27 mouse cellular contexts compared by ENCODE assay signal in the genomic region with DNA sequence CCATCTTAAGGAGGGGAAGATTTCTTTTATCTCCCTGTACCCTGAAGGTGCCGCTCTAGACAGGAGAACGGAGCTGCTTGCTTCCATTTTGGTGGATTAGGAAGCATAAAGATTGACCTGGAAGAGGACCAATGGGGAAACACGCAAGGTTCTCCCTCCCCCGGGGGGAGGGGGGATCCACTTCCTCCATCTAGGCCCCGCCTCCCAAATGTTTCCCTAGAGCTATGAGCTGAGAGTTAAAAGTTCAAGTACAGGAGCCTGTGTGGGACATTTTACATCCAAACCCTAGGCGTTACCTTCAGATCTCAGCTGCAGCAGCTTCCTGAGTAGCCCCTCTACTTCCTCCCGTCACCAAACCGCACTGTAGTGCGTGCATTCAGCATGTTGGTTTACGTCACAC. TPM values are rescaled to one million over a fixed set of nuclear protein-coding genes. Genes with fewer than 3 reads are reported as not detected.
"Had no signal": no experiment of that assay in that cellular context is flagged by ENCODE, and none has a peak within 500 bp of the region (broad histone marks: within the 10 kb centered on the region; RNA-seq: fewer than 3 reads in every experiment).

No protein-coding gene starts in this region.

- H3K27ac ChIP-seq: heart, adult 2 months; heart, embryonic 13.5 days; heart, embryonic 15.5 days; hindbrain, embryonic 12.5 days; hindbrain, embryonic 14.5 days; intestine, embryonic 15.5 days; limb, embryonic 13.5 days; limb, embryonic 15.5 days had no signal

- H3K4me1 ChIP-seq: heart, embryonic 13.5 days; heart, embryonic 15.5 days; intestine, embryonic 15.5 days; limb, embryonic 15.5 days had no signal

- ATAC-seq: hindbrain, embryonic 16.5 days; inflammation-experienced regulatory T-cells, adult 6 months; intestine, embryonic 15.5 days; intestine, postnatal 0 days had no signal

- H3K36me3 ChIP-seq: heart, embryonic 13.5 days; heart, embryonic 15.5 days; hindbrain, embryonic 12.5 days; intestine, embryonic 15.5 days; limb, embryonic 13.5 days; limb, embryonic 15.5 days had no signal

- H3K4me3 ChIP-seq: heart, adult 2 months; heart, embryonic 13.5 days; heart, embryonic 15.5 days; hindbrain, embryonic 12.5 days; intestine, embryonic 15.5 days; limb, embryonic 13.5 days; limb, embryonic 15.5 days had no signal

- DNase-seq: gastrocnemius, postnatal 14 days; gastrocnemius, postnatal 36 days; heart, adult 11 months; heart, adult 2 months; heart, postnatal 14 days; heart, postnatal 36 days; kidney, adult 18-20 months; kidney, adult 8-10 months; kidney, postnatal 10 days; kidney, postnatal 25 days; kidney, postnatal 4 days; layer of hippocampus, adult 9-11 months; layer of hippocampus, postnatal 36 days; left cerebral cortex, postnatal 4 days had no signal

- H3K27me3 ChIP-seq: heart, embryonic 13.5 days; heart, embryonic 15.5 days; hindbrain, embryonic 12.5 days; intestine, embryonic 15.5 days; limb, embryonic 13.5 days; limb, embryonic 15.5 days had no signal

- H3K4me2 ChIP-seq: heart, embryonic 11.5 days; heart, embryonic 13.5 days; heart, embryonic 15.5 days; hindbrain, embryonic 12.5 days; hindbrain, embryonic 14.5 days; intestine, embryonic 15.5 days; limb, embryonic 13.5 days; limb, embryonic 15.5 days had no signal

- H3K9ac ChIP-seq: heart, embryonic 13.5 days; heart, embryonic 15.5 days; hindbrain, embryonic 12.5 days; hindbrain, embryonic 14.5 days; intestine, embryonic 15.5 days; limb, embryonic 13.5 days; limb, embryonic 15.5 days had no signal

- H3K9me3 ChIP-seq: heart, embryonic 15.5 days; hindbrain, embryonic 12.5 days; intestine, embryonic 15.5 days; limb, embryonic 15.5 days had no signal

RNA-seq across cellular contexts. Expression of gene Dok5, which starts 56.5 kb away (rescaled TPM):
- total RNA-seq: hematopoietic stem cell, adult 5-6 weeks; liver, adult 2 months had no signal
- polyA plus RNA-seq: inflammation-experienced regulatory T-cells, adult 6 months; liver, adult 2 months had no signal
